Mouse (Mus musculus) bone marrow, adult 2 months (tissue): Measurements from ENCODE around the gene Fam120a. TPM values are rescaled to one million over a fixed set of nuclear protein-coding genes. Genes with fewer than 3 reads are reported as not detected.

Source experiments
- H3K27ac ChIP-seq: fragments of 200-500 bp; 2 replicates; pipeline ENCODE4 v1.5.1; 2012; ENCODE audit warnings: low read depth, mild to moderate bottlenecking, control low read depth, inconsistent platforms, low read length; ENCODE audit not compliant: control insufficient read depth, poor library complexity, insufficient read depth
- H3K4me1 ChIP-seq: fragments of 200-500 bp; 2 replicates; pipeline ENCODE4 v1.6.1; 2011; ENCODE audit warnings: low read length; ENCODE audit not compliant: control insufficient read depth, insufficient read depth
- H3K4me3 ChIP-seq: fragments of 200-500 bp; replicated peaks from 2 replicates; pipeline ENCODE3; 2011; ENCODE audit warnings: mild to moderate bottlenecking, low read depth, low read length, control low read depth; ENCODE audit not compliant: control insufficient read depth
- CTCF ChIP-seq: fragments of 200-500 bp; IDR thresholded peaks from 2 replicates; pipeline ENCODE4 v1.5.1; 2011; ENCODE audit warnings: low read length, control low read depth; ENCODE audit not compliant: control insufficient read depth, insufficient read depth
- POLR2A ChIP-seq: fragments of 200-500 bp; IDR thresholded peaks from 2 replicates; pipeline ENCODE4 v1.6.1; 2011; ENCODE audit warnings: low read depth, mild to moderate bottlenecking, control low read depth, low read length, borderline replicate concordance; ENCODE audit not compliant: control insufficient read depth
- WGBS: fragments of 180-500 bp; shearing (Covaris S2); methylation state at CpG from one replicate; pipeline ENCODE4 v1.1.7; 2018; 5-methylcytosine and 5-hydroxymethylcytosine counted together
- polyA plus RNA-seq: library from polyadenylated mRNA; stranded (reverse); fragments of >200 nt; gene quantifications from 2 replicates; pipeline ENCODE4 v1.2.4, GENCODE M21; 2011; ENCODE audit warnings: low replicate concordance; ENCODE audit not compliant: missing spikeins, insufficient read depth, insufficient read length

Gene Fam120a
- polyA plus RNA-seq, 1 experiment: 67.9 TPM

GRCm38 (mm10) chr13:48931687-48932086, 36.1 kb downstream of the Fam120a start:
- TF ChIP-seq CTCF (no peak), POLR2A (no peak)
- Histone ChIP-seq H3K4me1 (no peaks in the 10 kb centered on the region), H3K27ac (no peak overlapping the region), H3K4me3 (no peak overlapping the region)

GRCm38 (mm10) chr13:48931232-48931631, 36.6 kb downstream of the Fam120a start:
- TF ChIP-seq POLR2A (no peak), CTCF (no peak)
- Histone ChIP-seq H3K4me3 (no peak overlapping the region), H3K4me1 (no peaks in the 10 kb centered on the region), H3K27ac (no peak overlapping the region)
- WGBS: 95% methylated on average over 5 of the region's 5 CpGs

DNA sequence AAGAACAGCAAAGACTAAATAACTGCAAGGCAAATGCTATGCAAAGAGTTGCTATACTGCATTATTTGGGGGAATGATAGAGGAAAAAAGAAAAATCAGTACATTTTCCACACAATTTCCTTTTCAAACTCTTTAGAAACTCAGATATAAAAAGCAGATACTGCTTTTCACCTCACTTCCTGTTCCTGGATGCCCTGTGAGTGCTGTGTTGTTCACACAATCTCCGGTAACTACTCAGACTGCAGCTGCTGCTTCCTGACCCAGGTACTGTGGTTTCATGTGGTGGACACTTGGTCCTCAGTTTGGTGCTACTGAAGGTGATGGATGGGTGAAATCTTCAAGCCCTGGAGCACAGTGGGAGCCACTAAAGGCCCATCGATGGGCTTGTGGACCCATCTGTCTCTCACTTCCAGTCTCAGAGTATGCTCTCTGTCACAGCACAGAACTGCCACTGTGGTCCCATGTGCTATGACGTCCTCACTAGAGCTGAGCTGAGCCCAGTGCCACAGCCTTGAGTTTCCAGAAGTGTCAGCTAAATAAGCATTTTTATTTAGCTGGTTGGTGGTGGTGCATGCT, 38.2 kb downstream of the Fam120a start:
- TF ChIP-seq POLR2A (no peak), CTCF (no peak)
- 36% methylated on average over 3 of the region's 3 CpGs for whole genome bisulfite sequencing
- Histone ChIP-seq H3K4me1 (no peaks in the 10 kb centered on the region), H3K4me3 (no peak overlapping the region), H3K27ac (no peak overlapping the region)

DNA sequence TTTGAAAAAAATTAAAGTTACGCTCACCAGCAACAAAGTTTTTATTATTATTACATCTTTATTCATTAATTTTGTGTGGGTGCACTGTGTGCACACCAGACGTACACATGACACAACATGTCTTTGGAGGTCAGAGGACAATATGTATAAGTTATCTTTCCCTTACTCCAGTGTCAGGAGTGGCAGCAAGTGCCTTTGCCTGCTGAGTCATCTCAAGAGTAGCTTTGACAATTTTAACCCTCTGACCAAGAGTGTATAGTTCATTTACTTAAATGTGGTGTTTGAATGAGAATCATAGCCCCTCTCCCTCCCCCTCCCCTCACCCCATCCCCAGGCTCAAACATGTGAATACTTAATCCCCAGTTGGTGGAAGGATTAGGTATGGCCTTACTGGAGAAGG, 40.2 kb downstream of the Fam120a start:
- TF ChIP-seq CTCF (no peak), POLR2A (no peak)
- Histone ChIP-seq H3K27ac (no peak overlapping the region), H3K4me1 (no peaks in the 10 kb centered on the region), H3K4me3 (no peak overlapping the region)
- WGBS: 95% methylated on average over 2 of the region's 2 CpGs

- no peak overlapping the region for H3K27ac ChIP-seq
- H3K4me1 ChIP-seq: no peaks in the 10 kb centered on the region
- WGBS: 98% methylated on average over 2 of the region's 2 CpGs
Observed at GRCm38 (mm10) chr13:48922712-48923111, 45.1 kb downstream of the Fam120a start.

GRCm38 (mm10) chr13:48921256-48921655, 46.6 kb downstream of the Fam120a start:
- Histone ChIP-seq H3K4me1 (no peaks in the 10 kb centered on the region), H3K4me3 (no peak overlapping the region), H3K27ac (no peak overlapping the region)
- TF ChIP-seq POLR2A (no peak), CTCF (no peak)
- 96% methylated on average over 1 of the region's 1 CpGs for WGBS

More at GRCm38 (mm10) chr13:48922712-48923111, 45.1 kb downstream of the Fam120a start:
- no peak overlapping the region for H3K4me3 ChIP-seq
- TF ChIP-seq CTCF (no peak), POLR2A (no peak)

GRCm38 (mm10) chr13:48919756-48920415, 47.9 kb downstream of the Fam120a start:
- no peaks in the 10 kb centered on the region for H3K4me1 ChIP-seq
- no peak overlapping the region for H3K4me3 ChIP-seq
- 81% methylated on average over 7 of the region's 7 CpGs for WGBS
- TF ChIP-seq POLR2A (no peak), CTCF (no peak)
- H3K27ac ChIP-seq: no peak overlapping the region

- H3K27ac ChIP-seq: no peak overlapping the region
- TF ChIP-seq CTCF (no peak), POLR2A (no peak)
- H3K4me1 ChIP-seq: no peaks in the 10 kb centered on the region
- H3K4me3 ChIP-seq: no peak overlapping the region
- 73% methylated on average over 3 of the region's 3 CpGs for WGBS
Observed at GRCm38 (mm10) chr13:48917113-48917599, 50.7 kb downstream of the Fam120a start.
